Mouse (Mus musculus) bone marrow macrophage, adult 2 months (primary cell): ENCODE results near the gene Tdrd9. TPM values are rescaled to one million over a fixed set of nuclear protein-coding genes. Genes with fewer than 3 reads are reported as not detected.

Source experiments
- H3K27ac ChIP-seq: 2 replicates; pipeline ENCODE4 v1.5.1; 2012; ENCODE audit warnings: low read depth, low read length; ENCODE audit not compliant: insufficient read depth
- H3K4me1 ChIP-seq: 2 replicates; pipeline ENCODE4 v1.6.1; 2012; ENCODE audit warnings: low read length; ENCODE audit not compliant: control insufficient read depth, insufficient read depth
- H3K4me3 ChIP-seq: 2 replicates; pipeline ENCODE4 v1.5.1; 2012; ENCODE audit warnings: mild to moderate bottlenecking, low read length, moderate library complexity; ENCODE audit not compliant: insufficient read depth
- CTCF ChIP-seq: IDR thresholded peaks from 2 replicates; pipeline ENCODE4 v1.5.1; 2012; ENCODE audit warnings: low read depth, mild to moderate bottlenecking, low read length, moderate library complexity
- POLR2A ChIP-seq: IDR thresholded peaks from 2 replicates; pipeline ENCODE4 v1.6.1; 2012; ENCODE audit warnings: mild to moderate bottlenecking, low read depth, low read length, borderline replicate concordance
- polyA plus RNA-seq: library from polyadenylated mRNA; stranded (reverse); fragments of >200 nt; gene quantifications from 2 replicates; pipeline ENCODE4 v1.2.4, GENCODE M21; 2012; ENCODE audit not compliant: missing spikeins, insufficient read depth, insufficient read length

Gene Tdrd9
- not detected in 2 replicates for polyA plus RNA-seq

DNA sequence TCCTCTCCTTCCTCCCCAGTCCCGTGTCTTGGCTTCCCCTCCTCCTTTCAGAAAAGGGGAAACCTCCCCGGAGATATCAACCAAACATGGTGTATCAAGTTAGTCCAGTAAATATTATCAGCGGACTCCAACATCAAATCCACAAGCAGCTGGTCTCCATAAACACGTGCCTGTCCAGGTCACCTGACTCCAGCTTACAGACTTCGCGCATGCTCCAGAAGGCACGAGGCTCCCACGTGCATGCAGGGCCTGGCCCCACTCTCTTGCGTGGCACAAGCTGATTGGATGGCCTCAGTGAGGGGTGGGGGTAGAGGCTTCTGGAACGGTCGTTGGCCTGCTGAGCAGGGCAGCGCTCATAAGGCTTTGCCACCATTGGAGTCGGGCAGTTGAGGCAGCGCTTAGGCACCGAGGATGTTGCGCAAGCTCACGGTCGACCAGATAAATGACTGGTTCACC, at the start of gene Tdrd9:
Gene Tdrd9 (plus strand): TSS at position 329 of the 456 bp plus-strand sequence.
- no peak for TF ChIP-seq CTCF
- TF ChIP-seq POLR2A = no peak
- 0 out of 2 replicates have a peak, but pooled peaks cover 3% of the 10 kb centered on the region for H3K4me1 ChIP-seq
- H3K4me3 ChIP-seq = no peak within 1 kb of the TSS
- no peak within 1 kb of the TSS for H3K27ac ChIP-seq

GRCm38 (mm10) chr12:111923117-111923516, 48.2 kb upstream of the Tdrd9 start:
- H3K4me3 ChIP-seq = no peak overlapping the region
- TF ChIP-seq POLR2A (no peak), CTCF (no peak)
- H3K27ac ChIP-seq = no peak overlapping the region
- peaks cover 9% of the 10 kb centered on the region for H3K4me1 ChIP-seq

DNA sequence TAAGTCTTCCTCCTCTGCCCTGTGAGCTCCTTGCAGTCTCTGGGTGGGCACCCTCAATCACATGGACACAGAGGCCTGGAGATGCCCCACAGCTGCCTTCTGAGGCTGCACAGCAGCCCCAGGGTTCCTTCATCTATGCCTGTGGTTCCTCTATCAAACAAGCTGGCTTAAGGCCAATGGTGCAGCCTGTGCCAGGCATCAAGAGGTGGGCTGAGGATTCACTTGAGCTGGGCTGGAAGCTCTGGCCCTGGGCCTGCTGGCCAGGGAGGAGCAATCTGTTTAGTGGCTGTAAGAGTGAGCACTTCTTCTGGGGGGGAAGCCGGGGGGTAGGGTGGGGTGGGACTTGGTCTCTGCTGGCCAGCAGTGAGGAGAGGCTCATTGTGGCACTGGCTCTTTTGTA, 44.0 kb upstream of the Tdrd9 start:
- TF ChIP-seq CTCF (no peak), POLR2A (no peak)
- H3K4me3 ChIP-seq = no peak overlapping the region
- no peak overlapping the region for H3K27ac ChIP-seq
- H3K4me1 ChIP-seq = peaks cover 23% of the 10 kb centered on the region

DNA sequence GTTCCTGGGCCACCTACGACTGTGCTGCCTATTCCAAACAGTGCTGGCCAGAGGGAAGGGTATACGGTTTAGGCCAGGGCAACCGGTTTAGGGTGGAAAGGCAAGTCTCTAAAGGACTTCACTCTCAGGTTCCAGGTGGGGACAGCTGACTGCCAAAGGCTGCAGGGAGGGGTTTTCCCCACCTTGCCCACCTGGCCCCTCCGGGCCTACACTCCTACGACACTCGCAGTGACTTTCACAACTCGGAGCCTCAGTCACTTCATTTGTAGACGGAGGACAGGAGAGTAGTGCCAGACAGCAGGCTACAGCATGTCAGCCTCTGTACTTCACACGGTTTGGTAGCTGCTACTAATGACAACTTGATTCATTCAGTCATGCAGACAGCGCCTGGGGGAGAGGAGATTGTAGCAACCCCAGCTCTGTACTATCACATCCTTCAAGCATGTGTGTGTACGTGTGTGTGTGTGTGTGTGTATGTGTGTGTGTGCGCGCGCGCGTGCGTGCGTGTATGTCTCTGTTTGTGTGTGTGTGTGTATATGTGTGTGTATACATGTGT, 42.9 kb upstream of the Tdrd9 start:
- Histone ChIP-seq H3K4me1 (peaks cover 34% of the 10 kb centered on the region), H3K27ac (no peak overlapping the region), H3K4me3 (no peak overlapping the region)
- TF ChIP-seq POLR2A = no peak
- no peak for TF ChIP-seq CTCF

DNA sequence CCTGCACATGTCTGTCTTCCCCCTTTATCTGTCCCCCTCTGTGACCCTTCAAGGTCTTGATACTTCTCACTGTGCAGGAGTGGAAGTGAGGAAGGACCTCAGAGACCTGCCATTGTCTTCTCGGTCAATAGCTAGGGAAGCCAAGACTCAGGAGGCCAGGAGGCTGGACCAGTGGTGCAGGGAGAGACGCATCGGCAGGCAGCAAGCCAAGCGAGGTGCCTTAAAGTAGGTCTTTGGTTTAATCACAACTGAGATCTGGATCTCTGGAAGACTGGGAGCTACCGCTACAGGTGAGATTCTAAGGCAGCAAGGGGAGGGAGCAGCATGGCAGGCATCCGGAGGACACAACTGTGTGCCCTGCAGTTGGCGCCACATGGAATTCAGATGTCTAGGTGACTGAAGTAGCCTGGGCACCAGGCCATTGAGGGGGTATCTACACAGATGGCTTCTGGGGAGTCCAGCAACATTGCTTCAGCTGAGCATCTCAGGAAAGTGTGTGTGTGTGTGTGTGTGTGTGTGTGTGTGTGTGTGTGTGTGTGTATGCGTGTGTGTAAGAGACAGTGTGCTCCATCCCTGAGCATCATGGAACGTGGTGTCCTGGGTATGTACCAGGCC, 39.8 kb upstream of the Tdrd9 start:
- Histone ChIP-seq H3K27ac (peak overlapping the region; percentile 71), H3K4me1 (peaks cover 40% of the 10 kb centered on the region), H3K4me3 (no peak overlapping the region)
- TF ChIP-seq CTCF = no peak
- no peak for TF ChIP-seq POLR2A

- Histone ChIP-seq H3K4me1 (peaks cover 36% of the 10 kb centered on the region), H3K4me3 (no peak overlapping the region), H3K27ac (no peak overlapping the region)
- TF ChIP-seq CTCF (no peak), POLR2A (no peak)
These were observed 38.8 kb upstream of the Tdrd9 start for GRCm38 (mm10) chr12:111932513-111932912.

DNA sequence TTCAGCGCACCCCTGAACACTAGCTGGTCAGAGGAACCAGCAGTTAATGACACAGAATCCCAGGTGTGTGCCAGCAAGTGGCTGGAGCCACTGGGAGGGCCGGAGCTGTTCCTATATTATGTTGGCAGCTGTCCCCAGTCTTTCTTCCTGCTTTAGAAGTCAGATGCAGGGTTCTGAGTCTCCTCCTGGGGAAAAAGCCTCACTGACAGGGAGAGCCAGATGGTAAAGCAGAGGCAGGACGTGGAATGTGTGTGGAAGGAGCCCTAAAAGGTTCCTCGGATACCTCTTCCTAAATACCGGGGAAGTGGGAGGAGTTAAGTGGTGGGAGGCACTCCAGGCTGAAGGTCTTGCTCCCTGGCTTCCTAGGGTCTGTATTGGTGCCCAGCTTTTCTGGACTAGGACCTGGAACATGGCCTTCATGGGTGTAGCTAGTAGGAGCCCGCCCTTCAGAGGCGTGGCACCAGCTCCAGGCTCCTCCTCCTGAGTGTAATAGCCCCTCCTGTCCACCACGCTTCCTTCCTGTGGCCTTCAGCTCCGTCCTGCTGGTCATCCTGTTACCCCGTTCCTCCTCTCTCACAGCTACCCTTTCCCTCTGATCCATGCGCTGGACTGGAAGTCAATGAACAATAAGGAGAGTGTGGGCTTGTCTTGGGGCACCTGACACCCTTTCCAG, 38.2 kb upstream of the Tdrd9 start:
- no peak overlapping the region for H3K27ac ChIP-seq
- H3K4me1 ChIP-seq = peaks cover 36% of the 10 kb centered on the region
- no peak overlapping the region for H3K4me3 ChIP-seq
- TF ChIP-seq CTCF (no peak), POLR2A (no peak)

GRCm38 (mm10) chr12:111933971-111934370, 37.4 kb upstream of the Tdrd9 start:
- TF ChIP-seq POLR2A (no peak), CTCF (no peak)
- Histone ChIP-seq H3K27ac (no peak overlapping the region), H3K4me3 (no peak overlapping the region), H3K4me1 (peaks cover 36% of the 10 kb centered on the region)

DNA sequence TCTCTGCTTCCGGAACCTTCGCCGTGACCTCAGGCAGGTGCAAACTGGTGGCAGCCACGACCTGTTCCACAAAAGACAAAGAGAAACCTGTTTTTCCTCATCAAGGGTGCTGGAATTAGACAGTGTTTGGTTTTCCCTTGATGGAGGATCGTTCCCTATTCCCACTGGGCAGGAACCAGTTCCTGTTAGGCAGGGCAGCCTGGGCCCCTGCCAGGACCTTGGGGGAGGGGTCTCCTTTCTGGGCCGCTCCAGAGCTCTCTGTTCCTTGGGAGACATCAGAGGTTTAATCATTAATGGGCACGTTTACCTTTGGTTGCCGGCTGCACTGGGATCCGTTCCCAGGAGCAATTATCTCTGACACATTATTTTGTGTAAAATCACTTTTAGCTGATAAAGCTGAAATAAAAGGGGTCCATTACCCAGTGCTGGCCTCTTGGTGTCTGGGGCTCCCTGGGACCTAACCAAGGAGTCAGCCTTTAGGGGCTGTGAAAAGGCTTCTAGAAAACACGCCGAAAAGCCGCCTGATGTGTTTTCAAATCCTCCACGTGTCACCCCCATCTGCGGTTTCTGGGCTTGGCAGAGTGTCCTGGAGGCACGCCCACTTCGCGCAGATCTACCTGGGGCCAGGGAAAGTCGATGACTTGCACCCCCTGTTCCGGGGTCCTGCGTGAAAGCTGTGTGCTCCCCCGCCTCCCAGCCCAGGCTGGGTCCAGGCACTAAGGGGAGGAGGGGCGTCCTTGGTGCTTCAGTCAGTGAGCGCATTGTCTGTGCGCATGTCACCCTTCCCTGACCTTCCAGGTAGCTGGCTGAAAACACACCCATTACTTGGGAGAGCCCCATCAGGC, 34.4 kb upstream of the Tdrd9 start:
- Histone ChIP-seq H3K4me1 (peaks cover 20% of the 10 kb centered on the region), H3K4me3 (no peak overlapping the region), H3K27ac (no peak overlapping the region)
- TF ChIP-seq CTCF (no peak), POLR2A (no peak)
